Mouse (Mus musculus) kidney, adult 2 months (tissue): Measurements from ENCODE around the gene Rangrf.

Experiments
- CTCF ChIP-seq: fragments of 200-500 bp; conservative IDR thresholded peaks from 2 replicates; pipeline ENCODE4 v1.5.1; 2011; ENCODE audit warnings: low read depth, mild to moderate bottlenecking, control low read depth, low read length, moderate library complexity, mixed read lengths; ENCODE audit not compliant: insufficient read depth, insufficient read length
- POLR2A ChIP-seq: fragments of 200-500 bp; IDR thresholded peaks from one replicate; pipeline ENCODE4 v1.6.1; 2011; ENCODE audit warnings: low read depth, low read length, control low read depth

- no peak for TF ChIP-seq CTCF
- TF ChIP-seq POLR2A: no peak
Measured at GRCm38 (mm10) chr11:68947542-68947993, 27.4 kb downstream of the Rangrf start.
